Mouse (Mus musculus) olfactory bulb, adult 2 months (tissue): ENCODE data around the gene Inka1. TPM values are rescaled to one million over a fixed set of nuclear protein-coding genes. Genes with fewer than 3 reads are reported as not detected.

Experiments
- H3K27ac ChIP-seq: fragments of 200-500 bp; 2 replicates; pipeline ENCODE4 v1.5.1; 2012; ENCODE audit warnings: low read depth, low read length; ENCODE audit not compliant: insufficient read depth
- H3K4me1 ChIP-seq: fragments of 200-500 bp; 2 replicates; pipeline ENCODE4 v1.6.1; 2012; ENCODE audit warnings: low read length; ENCODE audit not compliant: control insufficient read depth, insufficient read depth
- H3K4me3 ChIP-seq: fragments of 200-500 bp; 2 replicates; pipeline ENCODE4 v1.5.1; 2012; ENCODE audit warnings: mild to moderate bottlenecking, low read depth, low read length, moderate library complexity; ENCODE audit not compliant: insufficient read depth
- CTCF ChIP-seq: fragments of 200-500 bp; IDR thresholded peaks from 2 replicates; pipeline ENCODE4 v1.5.1; 2012; ENCODE audit warnings: low read depth, mild to moderate bottlenecking, low read length, moderate library complexity; ENCODE audit not compliant: insufficient read depth
- POLR2A ChIP-seq: fragments of 200-500 bp; IDR thresholded peaks from 2 replicates; pipeline ENCODE4 v1.6.1; 2012; ENCODE audit warnings: mild to moderate bottlenecking, low read depth, low read length, moderate library complexity; ENCODE audit not compliant: insufficient read depth
- WGBS: fragments of 180-500 bp; shearing (Covaris S2); methylation state at CpG from one replicate; pipeline ENCODE4 v1.1.7; 2018; 5-methylcytosine and 5-hydroxymethylcytosine counted together
- polyA plus RNA-seq: library from polyadenylated mRNA; stranded (reverse); fragments of >200 nt; gene quantifications from 2 replicates; pipeline ENCODE4 v1.2.4, GENCODE M21; 2012; ENCODE audit warnings: low replicate concordance; ENCODE audit not compliant: missing spikeins, insufficient read depth, insufficient read length

Gene Inka1
- polyA plus RNA-seq, 1 experiment, result not detected

DNA sequence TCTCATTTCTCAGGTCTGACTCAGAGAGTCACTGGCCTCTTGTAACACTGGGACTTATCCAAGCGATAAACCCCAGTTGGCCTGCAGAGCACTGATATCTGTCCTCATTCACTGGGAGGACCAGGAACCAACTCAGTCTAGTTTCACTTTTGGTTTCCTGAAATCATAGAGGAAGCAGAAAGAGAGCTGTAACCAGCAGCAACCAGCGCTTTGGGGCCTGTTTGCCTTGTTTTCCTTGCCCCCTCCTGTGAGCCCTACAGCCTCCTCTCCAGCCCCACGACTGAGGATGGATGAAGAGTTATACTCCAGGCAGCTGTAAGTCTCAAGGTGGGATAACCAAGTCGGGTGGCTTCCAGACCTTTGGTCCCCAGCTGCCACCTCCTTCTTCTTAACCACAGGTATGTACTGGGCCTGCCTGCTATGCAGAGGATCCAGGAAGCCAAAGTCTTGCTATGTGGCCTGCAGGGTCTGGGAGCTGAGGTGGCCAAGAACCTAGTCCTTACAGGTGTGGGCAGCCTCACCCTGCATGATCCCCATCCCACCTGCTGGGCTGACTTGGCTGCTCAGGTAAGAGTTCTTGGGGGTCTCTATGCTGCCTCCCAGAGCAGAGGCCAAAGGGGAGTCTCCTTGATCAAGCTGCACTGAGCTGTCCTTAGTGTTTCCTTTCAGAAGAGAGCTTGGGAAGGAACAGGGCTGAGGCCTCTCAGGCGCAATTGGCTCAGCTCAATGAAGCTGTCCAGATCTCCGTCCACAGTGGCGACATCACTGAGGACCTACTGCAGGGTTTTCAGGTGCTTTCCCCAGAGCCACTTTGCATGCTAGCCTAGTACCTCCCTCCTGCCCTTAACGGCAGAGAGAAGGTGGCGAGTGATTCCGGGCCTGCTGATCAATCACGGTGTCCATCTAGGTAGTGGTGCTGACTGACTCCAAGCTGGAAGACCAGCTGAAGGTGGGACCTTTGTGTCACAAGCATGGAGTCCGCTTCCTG, 10.0 kb downstream of the Inka1 start, which contains the start of gene Uba7:
TSS of gene Uba7 (plus strand) at position 107 of the 988 bp plus-strand sequence.
- H3K27ac ChIP-seq, result no peak within 1 kb of the TSS
- 80% methylated on average over 12 of the region's 12 CpGs for WGBS
- TF ChIP-seq POLR2A, result no peak
- no peak for TF ChIP-seq CTCF
- H3K4me1 ChIP-seq, result 0 out of 2 replicates have a peak, but pooled peaks cover 6% of the 10 kb centered on the region
- H3K4me3 ChIP-seq, result peak within 1 kb of the TSS; percentile 6; the same call in 1 of the 2 replicates

DNA sequence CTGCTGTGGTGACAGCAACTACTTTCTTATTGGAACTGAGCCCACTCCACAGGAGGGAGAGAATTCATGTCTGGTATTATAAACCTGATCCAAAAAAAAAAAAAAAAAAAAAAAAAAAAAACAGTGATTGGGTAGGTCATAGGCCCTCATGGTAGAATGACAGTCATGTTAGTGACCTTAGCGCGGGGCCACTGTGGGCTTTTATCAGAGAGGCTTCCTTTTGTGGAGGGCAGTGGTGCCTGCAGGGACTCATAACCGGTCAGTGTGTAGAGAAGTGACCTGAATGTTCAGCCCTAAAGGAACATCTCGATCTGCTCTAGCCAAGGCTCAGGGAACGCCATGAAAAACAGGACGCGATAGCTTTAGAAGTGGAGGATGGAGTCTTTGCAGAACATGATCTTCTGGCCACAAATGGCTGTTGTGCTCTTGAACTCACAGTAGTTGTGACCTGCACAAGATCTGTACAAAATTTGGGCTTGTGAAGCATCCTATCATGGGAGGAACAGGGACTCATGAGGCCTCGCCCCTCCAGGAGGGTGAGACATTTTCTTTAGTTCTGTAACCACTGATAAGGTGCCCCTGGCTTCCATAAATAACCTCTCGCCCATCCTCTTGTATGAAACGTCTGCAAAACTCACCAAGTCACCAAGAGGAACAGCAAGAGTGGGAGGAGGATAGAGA, 11.0 kb downstream of the Inka1 start:
- Histone ChIP-seq H3K4me1 (0 out of 2 replicates have a peak, but pooled peaks cover 6% of the 10 kb centered on the region), H3K27ac (no peak overlapping the region), H3K4me3 (no peak overlapping the region)
- TF ChIP-seq CTCF (no peak), POLR2A (no peak)
- WGBS, result 87% methylated on average over 10 of the region's 10 CpGs

DNA sequence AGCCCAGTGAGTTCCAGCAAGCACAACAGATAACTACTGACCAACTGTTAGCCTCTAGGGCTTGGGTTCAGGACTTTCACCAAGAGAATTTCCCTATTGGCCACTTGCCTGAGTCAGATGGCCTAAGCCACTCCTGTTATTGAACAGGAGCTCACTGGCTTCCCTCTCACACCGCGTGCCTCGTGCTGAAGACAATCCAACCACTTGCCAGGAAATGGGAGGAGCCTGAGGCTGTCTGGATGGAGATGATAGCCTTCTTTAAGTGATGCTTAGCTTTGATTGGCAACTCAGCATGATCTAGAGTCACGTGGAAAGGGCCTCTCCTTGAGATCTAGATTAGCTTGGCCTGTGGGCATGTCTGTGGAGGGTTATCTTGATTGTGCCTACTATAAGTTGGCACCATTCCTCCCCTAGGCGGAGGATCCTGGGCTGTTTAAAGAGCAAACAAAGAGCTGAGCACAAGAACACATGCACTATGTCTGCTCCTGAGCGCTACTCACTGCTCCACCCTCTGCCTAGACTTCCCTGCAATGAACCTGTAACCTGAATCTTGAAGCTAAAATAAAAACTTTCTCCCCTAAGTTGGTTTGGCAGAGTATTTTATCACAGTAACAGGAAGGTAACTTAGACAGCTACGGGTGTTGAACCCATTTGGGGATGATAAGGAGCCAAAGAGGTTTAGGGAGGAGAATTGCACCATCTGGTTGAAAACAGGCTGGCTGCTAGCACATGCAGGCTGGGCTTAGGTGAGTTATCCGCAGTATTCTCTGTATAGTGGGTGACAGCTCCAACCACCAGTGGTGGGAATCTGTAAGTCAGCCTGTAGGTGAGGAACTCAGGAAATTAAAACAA, 13.8 kb downstream of the Inka1 start:
- Histone ChIP-seq H3K4me1 (0 out of 2 replicates have a peak, but pooled peaks cover 6% of the 10 kb centered on the region), H3K27ac (no peak overlapping the region), H3K4me3 (no peak overlapping the region)
- 81% methylated on average over 8 of the region's 8 CpGs for WGBS
- TF ChIP-seq CTCF (no peak), POLR2A (no peak)

DNA sequence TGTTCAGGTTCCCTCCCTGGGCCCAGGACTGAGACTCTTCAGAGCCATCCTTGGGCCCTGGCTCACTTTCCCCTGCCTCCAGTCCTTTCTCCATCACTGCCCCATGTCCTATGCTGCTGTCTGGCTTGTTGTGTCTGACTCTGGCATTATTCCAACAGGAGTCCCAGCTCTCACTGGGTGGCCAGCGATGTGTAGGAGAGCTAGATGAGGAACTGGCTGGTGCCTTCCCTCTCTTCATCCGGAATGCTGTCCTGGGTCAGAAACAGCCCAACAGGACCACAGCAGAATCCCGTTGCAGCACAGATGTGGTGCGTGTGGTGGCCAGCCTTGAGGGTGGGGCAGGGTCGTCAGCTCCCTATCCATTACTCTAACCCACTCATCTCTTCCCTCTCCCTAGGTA, 15.4 kb downstream of the Inka1 start:
- TF ChIP-seq CTCF, result no peak
- no peak for TF ChIP-seq POLR2A
- WGBS, result 87% methylated on average over 5 of the region's 5 CpGs
- H3K4me1 ChIP-seq, result no peaks in the 10 kb centered on the region

DNA sequence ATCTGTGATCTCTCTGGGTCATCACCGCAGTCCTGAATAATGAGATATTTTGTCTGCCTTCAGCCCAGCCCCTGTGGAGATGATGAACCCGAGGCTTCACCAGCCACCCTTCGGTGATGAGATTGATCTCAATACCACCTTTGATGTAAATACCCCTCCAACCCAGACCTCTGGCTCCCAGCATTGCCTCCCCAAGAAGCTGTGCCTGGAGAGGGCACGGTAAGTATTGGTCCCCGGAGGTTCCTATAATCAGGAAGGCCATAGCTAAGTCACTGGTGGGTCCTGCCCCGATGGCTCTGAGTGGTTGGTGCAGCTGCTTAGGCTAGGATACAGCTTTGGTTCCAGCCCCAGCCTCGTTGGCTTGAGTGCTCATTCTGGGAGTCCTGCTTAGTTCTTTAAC, 17.1 kb downstream of the Inka1 start:
- H3K4me3 ChIP-seq, result no peak overlapping the region
- TF ChIP-seq POLR2A, result no peak
- no peak for TF ChIP-seq CTCF
- no peak overlapping the region for H3K27ac ChIP-seq
- H3K4me1 ChIP-seq, result peaks cover under 1% of the 10 kb centered on the region
- 94% methylated on average over 7 of the region's 7 CpGs for WGBS

More for the DNA sequence above, 15.4 kb downstream of the Inka1 start:
- H3K27ac ChIP-seq, result no peak overlapping the region
- H3K4me3 ChIP-seq, result no peak overlapping the region

DNA sequence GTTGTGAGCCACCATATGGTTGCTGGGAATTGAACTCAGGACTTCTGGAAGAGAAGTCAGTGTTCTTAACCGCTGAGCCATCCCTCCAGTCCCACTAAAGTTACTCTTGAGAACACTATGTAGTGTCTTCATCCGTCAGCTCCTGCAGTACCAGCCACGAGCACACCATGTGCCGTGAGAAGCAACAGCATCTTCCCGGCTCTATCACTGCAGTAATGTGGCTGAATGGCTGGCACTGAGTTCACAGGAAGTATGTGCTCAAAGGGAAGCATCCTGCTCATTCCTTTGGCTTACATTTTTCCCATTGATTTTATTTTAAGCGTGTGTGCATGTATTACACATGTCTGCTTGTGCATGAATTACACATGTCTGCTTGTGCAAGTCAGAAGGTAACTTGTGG, 18.2 kb downstream of the Inka1 start:
- WGBS, result 87% methylated on average over 6 of the region's 6 CpGs

DNA sequence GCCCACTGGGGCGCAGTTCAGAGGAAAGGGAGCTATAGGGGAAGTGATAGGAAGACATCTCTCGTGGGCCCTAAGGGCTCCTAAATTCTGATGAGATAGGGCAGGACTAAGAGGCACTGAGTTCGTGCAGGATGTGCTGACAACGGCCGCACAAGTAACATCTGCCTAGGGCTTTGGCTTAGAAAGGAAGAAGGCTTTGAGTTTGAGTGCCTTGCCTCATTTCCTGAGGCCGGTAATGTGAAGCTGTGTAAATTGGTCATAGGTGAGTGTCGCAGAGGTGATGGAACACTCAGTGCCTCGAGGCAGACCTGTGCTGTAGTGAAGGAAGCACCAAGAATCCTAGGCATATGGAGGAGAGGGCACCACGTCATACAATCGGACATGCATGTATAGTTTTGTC, 19.0 kb downstream of the Inka1 start:
- H3K4me3 ChIP-seq, result no peak overlapping the region
- no peak overlapping the region for H3K27ac ChIP-seq
- 96% methylated on average over 10 of the region's 10 CpGs for WGBS
- H3K4me1 ChIP-seq, result peaks cover 19% of the 10 kb centered on the region
- no peak for TF ChIP-seq CTCF
- TF ChIP-seq POLR2A, result no peak

More for the DNA sequence above, 18.2 kb downstream of the Inka1 start:
- TF ChIP-seq CTCF, result no peak
- no peak for TF ChIP-seq POLR2A
- Histone ChIP-seq H3K27ac (no peak overlapping the region), H3K4me1 (peaks cover 11% of the 10 kb centered on the region), H3K4me3 (no peak overlapping the region)

DNA sequence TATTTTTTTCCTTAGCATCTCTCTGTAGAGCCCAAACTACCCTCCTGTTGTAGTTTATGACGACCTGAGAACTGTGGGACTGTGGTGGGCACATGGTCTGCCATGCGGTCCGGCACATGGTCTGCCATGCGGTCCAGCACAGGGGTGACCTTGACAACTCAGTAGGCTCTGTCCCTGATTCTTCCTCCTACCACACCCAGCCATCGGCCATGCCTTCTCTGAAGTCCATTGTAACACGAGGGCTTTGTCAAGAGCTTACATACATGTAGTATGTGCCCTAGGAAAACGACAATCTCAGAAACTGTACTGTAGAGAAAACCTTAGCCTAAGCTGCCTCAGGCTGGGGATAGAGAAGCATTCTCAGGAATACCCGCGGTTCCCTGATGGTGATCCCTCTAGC, 21.0 kb downstream of the Inka1 start:
- TF ChIP-seq CTCF (no peak), POLR2A (no peak)
- WGBS, result 93% methylated on average over 9 of the region's 9 CpGs
- no peak overlapping the region for H3K27ac ChIP-seq
- no peak overlapping the region for H3K4me3 ChIP-seq
- H3K4me1 ChIP-seq, result peaks cover 35% of the 10 kb centered on the region
